Mouse (Mus musculus): Measurements from ENCODE around the gene Usp49. TPM values are rescaled to one million over a fixed set of nuclear protein-coding genes. Genes with fewer than 3 reads are reported as not detected.
"Not testable (repeated sequence)": the region's sequence is repeated elsewhere in the genome, so short reads cannot be mapped to it uniquely, and the experiment has no call there.

The Usp49 gene
- total RNA-seq (2022): 10 to 100 TPM; 10.2 to 13.4 (median 11.6) TPM

- DNase-seq (ENCODE audit: low spot score in 2 of 2): no peak
Measured at GRCm38 (mm10) chr17:47630678-47631065, at the start of gene Usp49. Gene Usp49, plus strand, starts transcription at chr17:47630690.

GRCm38 (mm10) chr17:47580962-47581361 lies 49.5 kb upstream of the Usp49 start:
- no peak for DNase-seq (ENCODE audit: low spot score in 2 of 2)

- no peak for DNase-seq (ENCODE audit: low spot score in 2 of 2)
Measured at GRCm38 (mm10) chr17:47588517-47588916, 42.0 kb upstream of the Usp49 start.

- no peak for DNase-seq (ENCODE audit: low spot score in 2 of 2)
Measured at GRCm38 (mm10) chr17:47591073-47591472, 39.4 kb upstream of the Usp49 start.

- DNase-seq (ENCODE audit: low spot score in 2 of 2): peak; percentile 76 to 82
Measured at GRCm38 (mm10) chr17:47593215-47593853, 37.2 kb upstream of the Usp49 start.

- no peak for DNase-seq (ENCODE audit: low spot score in 2 of 2)
Measured at GRCm38 (mm10) chr17:47593854-47594182, 36.7 kb upstream of the Usp49 start.

- no peak for DNase-seq (ENCODE audit: low spot score in 2 of 2)
Measured at GRCm38 (mm10) chr17:47594183-47594968, 36.1 kb upstream of the Usp49 start.

GRCm38 (mm10) chr17:47594969-47595247 lies 35.6 kb upstream of the Usp49 start:
- DNase-seq (ENCODE audit: low spot score in 2 of 2): no peak

- DNase-seq (ENCODE audit: low spot score in 2 of 2): no peak
Measured at GRCm38 (mm10) chr17:47595248-47596161, 35.0 kb upstream of the Usp49 start.

GRCm38 (mm10) chr17:47596162-47596838 lies 34.2 kb upstream of the Usp49 start:
- no peak for DNase-seq (ENCODE audit: low spot score in 2 of 2)

- no peak for DNase-seq (ENCODE audit: low spot score in 2 of 2)
Measured at GRCm38 (mm10) chr17:47596839-47597164, 33.7 kb upstream of the Usp49 start.

- DNase-seq (ENCODE audit: low spot score in 2 of 2): no peak
Measured at GRCm38 (mm10) chr17:47597261-47597660, 33.2 kb upstream of the Usp49 start.

GRCm38 (mm10) chr17:47597838-47598579 lies 32.5 kb upstream of the Usp49 start:
- DNase-seq (ENCODE audit: low spot score in 2 of 2): no peak

GRCm38 (mm10) chr17:47598580-47599304 lies 31.7 kb upstream of the Usp49 start:
- not testable (repeated sequence) for DNase-seq (ENCODE audit: low spot score in 2 of 2)

- no peak for DNase-seq (ENCODE audit: low spot score in 2 of 2)
Measured at GRCm38 (mm10) chr17:47599511-47600297, 30.8 kb upstream of the Usp49 start.

- DNase-seq (ENCODE audit: low spot score in 2 of 2): no peak
Measured at GRCm38 (mm10) chr17:47600601-47601388, 29.7 kb upstream of the Usp49 start.

- DNase-seq (ENCODE audit: low spot score in 2 of 2): no peak
Measured at GRCm38 (mm10) chr17:47601389-47601755, 29.1 kb upstream of the Usp49 start.

- DNase-seq (ENCODE audit: low spot score in 2 of 2): no peak
Measured at GRCm38 (mm10) chr17:47602289-47602688, 28.2 kb upstream of the Usp49 start.

GRCm38 (mm10) chr17:47606220-47606619 lies 24.3 kb upstream of the Usp49 start:
- no peak for DNase-seq (ENCODE audit: low spot score in 2 of 2)
